In the genomic region with DNA sequence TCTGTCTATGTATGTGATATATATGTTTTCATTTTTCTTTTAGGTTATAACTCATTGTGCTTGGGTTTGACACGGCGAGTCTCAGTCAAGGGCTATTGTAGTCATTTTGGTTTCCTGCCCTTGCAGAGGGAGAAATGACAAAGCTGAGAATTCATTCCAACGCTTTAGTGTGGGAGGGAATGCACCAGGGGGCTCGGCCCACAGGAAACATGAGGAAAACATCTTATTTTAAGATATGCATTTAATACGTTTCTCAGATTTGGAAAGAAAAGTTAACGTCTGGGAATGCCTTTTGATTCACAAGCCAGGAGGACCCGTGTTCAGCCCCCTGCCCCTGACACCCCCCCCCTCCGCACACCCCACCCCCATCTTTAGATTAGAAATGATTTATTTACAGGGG, we compare ENCODE assay signal across 11 mouse cellular contexts.
"Had no signal": no experiment of that assay in that cellular context is flagged by ENCODE, and none has a peak within 500 bp of the region (broad histone marks: within the 10 kb centered on the region; RNA-seq: fewer than 3 reads in every experiment).

No protein-coding gene starts in this region.

- H3K4me1 ChIP-seq: liver, embryonic 15.5 days; midbrain, embryonic 10.5 days had no signal

- ATAC-seq: lung, postnatal 0 days had no signal

- H3K27ac ChIP-seq: liver, embryonic 15.5 days; midbrain, embryonic 10.5 days had no signal

- H3K9ac ChIP-seq: liver, embryonic 15.5 days had no signal

- DNase-seq: kidney, adult 18-20 months; left cerebral cortex, postnatal 4 days; lung, adult 2 months; lung, postnatal 36 days; right cerebral cortex, adult 18-20 months; right cerebral cortex, postnatal 25 days; thymus, postnatal 36 days had no signal

- H3K27me3 ChIP-seq: liver, embryonic 15.5 days had no signal

- H3K4me3 ChIP-seq: liver, embryonic 15.5 days; midbrain, embryonic 10.5 days had no signal

- H3K9me3 ChIP-seq: liver, embryonic 15.5 days; midbrain, embryonic 10.5 days had no signal

- H3K36me3 ChIP-seq: liver, embryonic 15.5 days; midbrain, embryonic 10.5 days had no signal

- H3K4me2 ChIP-seq: liver, embryonic 11.5 days; liver, embryonic 15.5 days had no signal
